Mouse (Mus musculus): ENCODE data around the gene Xrcc5.

DNA sequence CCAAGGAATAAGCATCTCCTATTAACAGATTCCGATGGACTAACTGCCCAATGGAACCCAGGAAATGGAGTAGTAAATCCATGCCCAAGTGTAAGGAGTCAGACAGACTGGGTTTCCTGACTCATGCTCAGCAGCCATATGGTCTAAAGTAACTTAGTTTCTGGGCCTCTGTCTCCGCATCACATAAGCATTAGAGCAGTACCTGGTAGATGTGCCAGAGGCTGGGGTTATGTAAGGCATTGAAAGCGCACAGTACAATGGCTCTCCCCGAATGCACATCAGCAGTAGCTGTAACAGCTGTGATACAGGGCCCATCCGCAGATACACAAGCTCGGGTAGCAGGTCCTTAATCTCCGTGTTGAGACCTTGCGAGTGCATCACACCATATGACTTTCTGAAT lies 103.9 kb downstream of the Xrcc5 start:
- TF ChIP-seq CTCF (IDR thresholded peaks at IDR 0.05; ENCODE audit: control insufficient read depth, insufficient read depth, low read length): no peak
- TF ChIP-seq POLR2A (IDR thresholded peaks at IDR 0.05; ENCODE audit: borderline replicate concordance, control insufficient read depth, low read depth, low read length): no peak

Data from bone marrow, adult 2 months (tissue).